Mouse (Mus musculus) T-helper 2 cell (primary cell): ENCODE data around the gene Mesp2.
"Not testable (repeated sequence)": the region's sequence is repeated elsewhere in the genome, so short reads cannot be mapped to it uniquely, and the experiment has no call there.

ENCODE experiments used
- in situ Hi-C: fragments of 300-600 bp; cut with MboI, MseI; formaldehyde crosslinking; loops from one replicate; pipeline ENCODE4 v1.15.1; 2025; ENCODE audit warnings: high pct_unique_total_duplicates

The Mesp2 gene

GRCm38 (mm10) chr7:79810611-79811506 is at the start of gene Mesp2:
Gene Mesp2, plus strand, starts transcription at chr7:79810727.
- in situ Hi-C loops = no loop called here

GRCm38 (mm10) chr7:79761124-79761876 is 49.2 kb upstream of the Mesp2 start:
- in situ Hi-C loops = no loop called here

- in situ Hi-C loops = no loop called here
Observed at GRCm38 (mm10) chr7:79762106-79762505, 48.4 kb upstream of the Mesp2 start.

GRCm38 (mm10) chr7:79765991-79766390 is 44.5 kb upstream of the Mesp2 start:
- in situ Hi-C loops = no loop called here

- in situ Hi-C loops = no loop called here
Observed at GRCm38 (mm10) chr7:79769664-79770063, 40.9 kb upstream of the Mesp2 start.

GRCm38 (mm10) chr7:79771561-79772512 is 38.7 kb upstream of the Mesp2 start:
- in situ Hi-C loops = no loop called here

GRCm38 (mm10) chr7:79780647-79781626 is 29.6 kb upstream of the Mesp2 start:
- in situ Hi-C loops = no loop called here

- in situ Hi-C loops = no loop called here
Observed at GRCm38 (mm10) chr7:79781826-79782515, 28.6 kb upstream of the Mesp2 start.

GRCm38 (mm10) chr7:79782516-79782855 is 28.0 kb upstream of the Mesp2 start:
- in situ Hi-C loops = no loop called here

GRCm38 (mm10) chr7:79786295-79786694 is 24.2 kb upstream of the Mesp2 start:
- in situ Hi-C loops = no loop called here

- in situ Hi-C loops = not testable (repeated sequence)
Observed at GRCm38 (mm10) chr7:79789812-79790211, 20.7 kb upstream of the Mesp2 start.

- in situ Hi-C loops = no loop called here
Observed at GRCm38 (mm10) chr7:79792635-79793421, 17.7 kb upstream of the Mesp2 start.

- in situ Hi-C loops = no loop called here
Observed at GRCm38 (mm10) chr7:79793688-79794087, 16.8 kb upstream of the Mesp2 start, which contains the start of gene Mesp1. Gene Mesp1, minus strand, starts transcription at chr7:79793788.

- in situ Hi-C loops = no loop called here
Observed at GRCm38 (mm10) chr7:79798606-79799005, 11.9 kb upstream of the Mesp2 start.

- in situ Hi-C loops = no loop called here
Observed at GRCm38 (mm10) chr7:79799048-79799447, 11.5 kb upstream of the Mesp2 start.

- in situ Hi-C loops = no loop called here
Observed at GRCm38 (mm10) chr7:79799506-79799905, 11.0 kb upstream of the Mesp2 start.

- in situ Hi-C loops = no loop called here
Observed at GRCm38 (mm10) chr7:79800336-79800735, 10.2 kb upstream of the Mesp2 start.

- in situ Hi-C loops = no loop called here
Observed at GRCm38 (mm10) chr7:79801391-79801790, 9.1 kb upstream of the Mesp2 start.

- in situ Hi-C loops = no loop called here
Observed at GRCm38 (mm10) chr7:79802037-79802436, 8.5 kb upstream of the Mesp2 start.
